Mouse (Mus musculus) intestine, postnatal 0 days (tissue): ENCODE data around the gene B4gat1. TPM values are rescaled to one million over a fixed set of nuclear protein-coding genes. Genes with fewer than 3 reads are reported as not detected.

Experiments
- ATAC-seq: fragments of 200-750 bp; cut with Nextera tagmentation; 2 replicates; pipeline ENCODE4 v1.8.0; 2017; ENCODE audit warnings: mild to moderate bottlenecking, moderate TSS enrichment, moderate library complexity
- H3K27ac ChIP-seq: fragments of 300-500 bp; sonication (generic); 2 replicates; pipeline ENCODE4 v1.5.1; 2014; ENCODE audit warnings: mild to moderate bottlenecking, low read depth, low read length, moderate library complexity
- H3K27me3 ChIP-seq: fragments of 300-500 bp; sonication (generic); replicated peaks from 2 replicates; pipeline ENCODE4 v1.6.1; 2014; ENCODE audit warnings: low read length, mixed read lengths; ENCODE audit not compliant: control insufficient read depth, insufficient read depth
- H3K36me3 ChIP-seq: fragments of 300-500 bp; sonication (generic); 2 replicates; pipeline ENCODE4 v1.6.1; 2014; ENCODE audit warnings: mild to moderate bottlenecking, moderate library complexity; ENCODE audit not compliant: control insufficient read depth, insufficient read depth
- H3K4me1 ChIP-seq: fragments of 300-500 bp; sonication (generic); replicated peaks from 2 replicates; pipeline ENCODE4 v1.6.1; 2014; ENCODE audit warnings: antibody characterized with exemption, low read length, mixed read lengths; ENCODE audit not compliant: control insufficient read depth, insufficient read depth
- H3K4me2 ChIP-seq: fragments of 300-500 bp; sonication (generic); replicated peaks from 2 replicates; pipeline ENCODE4 v1.6.1; 2014; ENCODE audit warnings: low read depth, mild to moderate bottlenecking, moderate library complexity
- H3K4me3 ChIP-seq: fragments of 300-500 bp; sonication (generic); 2 replicates; pipeline ENCODE4 v1.5.1; 2014; ENCODE audit warnings: low read depth, low read length
- H3K9ac ChIP-seq: fragments of 300-500 bp; sonication (generic); 2 replicates; pipeline ENCODE4 v1.6.1; 2014; ENCODE audit warnings: mild to moderate bottlenecking, low read depth, low read length
- H3K9me3 ChIP-seq: fragments of 300-500 bp; sonication (generic); 2 replicates; pipeline ENCODE4 v1.6.1; 2016; ENCODE audit warnings: mixed run types; ENCODE audit not compliant: control insufficient read depth
- CTCF ChIP-seq: sonication (generic); IDR thresholded peaks from 2 replicates; pipeline ENCODE4 v1.5.1; 2016; ENCODE audit warnings: low read depth, mild to moderate bottlenecking, control low read depth, antibody characterized with exemption, moderate library complexity
- WGBS: fragments of 180-500 bp; shearing (Covaris S2); extraction: QIAGEN DNeasy Blood & Tissue Kit; methylation state at CpG from one replicate; pipeline ENCODE4 v1.1.7; 2014; 5-methylcytosine and 5-hydroxymethylcytosine counted together
- polyA plus RNA-seq: library from polyadenylated mRNA; unstranded; fragments of >200 nt; fragmentation: Nextera tagmentation; extraction: Ambion mirVana; gene quantifications from 2 replicates; pipeline ENCODE4 v1.2.1, GENCODE M21; 2015

The B4gat1 gene
- polyA plus RNA-seq, 1 experiment from 2014 or later = 17.9 TPM

GRCm38 (mm10) chr19:5052166-5052822 lies 13.7 kb downstream of the B4gat1 start:
- H3K9ac ChIP-seq = no peak overlapping the region
- no peak for TF ChIP-seq CTCF
- no peak overlapping the region for H3K27ac ChIP-seq
- no peak overlapping the region for H3K4me3 ChIP-seq
- WGBS = 57% methylated on average over 24 of the region's 25 CpGs
- H3K36me3 ChIP-seq = peaks cover 20% of the 10 kb centered on the region
- no peaks in the 10 kb centered on the region for H3K4me1 ChIP-seq
- H3K9me3 ChIP-seq = no peaks in the 10 kb centered on the region
- no peaks in the 10 kb centered on the region for H3K27me3 ChIP-seq
- no peak overlapping the region for H3K4me2 ChIP-seq
- no peak for ATAC-seq

- H3K9ac ChIP-seq = no peak overlapping the region
- WGBS = 80% methylated on average over 17 of the region's 17 CpGs
- peaks cover 14% of the 10 kb centered on the region for H3K36me3 ChIP-seq
- H3K4me2 ChIP-seq = no peak overlapping the region
- ATAC-seq = no peak
- no peak overlapping the region for H3K27ac ChIP-seq
- TF ChIP-seq CTCF = no peak
- H3K9me3 ChIP-seq = no peaks in the 10 kb centered on the region
- H3K27me3 ChIP-seq = no peaks in the 10 kb centered on the region
- no peak overlapping the region for H3K4me3 ChIP-seq
- H3K4me1 ChIP-seq = no peaks in the 10 kb centered on the region
Measured at GRCm38 (mm10) chr19:5052853-5053252, 14.2 kb downstream of the B4gat1 start.

- ATAC-seq = peak; percentile 34
- H3K4me2 ChIP-seq = no peak overlapping the region
- TF ChIP-seq CTCF = peak; percentile 88
Measured at GRCm38 (mm10) chr19:5053909-5054308, 15.3 kb downstream of the B4gat1 start.

GRCm38 (mm10) chr19:5056251-5056650 lies 17.6 kb downstream of the B4gat1 start:
- H3K36me3 ChIP-seq = no peaks in the 10 kb centered on the region
- ATAC-seq = no peak
- H3K9ac ChIP-seq = no peak overlapping the region
- 16% methylated on average over 6 of the region's 6 CpGs for WGBS
- H3K9me3 ChIP-seq = no peaks in the 10 kb centered on the region
- TF ChIP-seq CTCF = peak; percentile 80
- no peak overlapping the region for H3K27ac ChIP-seq
- no peaks in the 10 kb centered on the region for H3K27me3 ChIP-seq
- H3K4me1 ChIP-seq = no peaks in the 10 kb centered on the region
- no peak overlapping the region for H3K4me2 ChIP-seq
- H3K4me3 ChIP-seq = no peak overlapping the region

More at GRCm38 (mm10) chr19:5053909-5054308, 15.3 kb downstream of the B4gat1 start:
- Histone ChIP-seq H3K27me3 (no peaks in the 10 kb centered on the region), H3K9me3 (no peaks in the 10 kb centered on the region), H3K9ac (no peak overlapping the region; the same call in 1 of the 2 replicates), H3K36me3 (peaks cover 5% of the 10 kb centered on the region), H3K4me1 (no peaks in the 10 kb centered on the region), H3K4me3 (no peak overlapping the region), H3K27ac (no peak overlapping the region)
- WGBS = 22% methylated on average over 9 of the region's 9 CpGs

GRCm38 (mm10) chr19:5057876-5058775 lies 19.5 kb downstream of the B4gat1 start:
- TF ChIP-seq CTCF = no peak
- no peaks in the 10 kb centered on the region for H3K36me3 ChIP-seq
- ATAC-seq = no peak
- H3K4me1 ChIP-seq = no peaks in the 10 kb centered on the region
- no peak overlapping the region; the same call in 1 of the 2 replicates for H3K4me2 ChIP-seq
- no peak overlapping the region for H3K4me3 ChIP-seq
- 26% methylated on average over 16 of the region's 16 CpGs for WGBS
- no peaks in the 10 kb centered on the region for H3K9me3 ChIP-seq
- H3K27ac ChIP-seq = no peak overlapping the region
- no peak overlapping the region for H3K9ac ChIP-seq
- no peaks in the 10 kb centered on the region; the same call in 1 of the 2 replicates for H3K27me3 ChIP-seq
